Mouse (Mus musculus) intestine, embryonic 14.5 days (tissue): ENCODE results near the gene Tnf. TPM values are rescaled to one million over a fixed set of nuclear protein-coding genes. Genes with fewer than 3 reads are reported as not detected.
A peak's percentile ranks its signal among the peaks of the same experiment; 100 is the strongest.

ENCODE experiments used
- ATAC-seq: fragments of 200-750 bp; cut with Nextera tagmentation; replicated peaks from 2 replicates; pipeline ENCODE4 v1.8.0; 2017; ENCODE audit warnings: low read depth, moderate number of reproducible peaks, moderate TSS enrichment, moderate library complexity; ENCODE audit not compliant: low FRiP score, low TSS enrichment
- DNase-seq: peaks from one replicate; pipeline ENCODE4 v3.0.0-alpha.2; 2018; ENCODE audit warnings: low spot score
- H3K27ac ChIP-seq: fragments of 300-500 bp; sonication (generic); 2 replicates; pipeline ENCODE4 v1.5.1; 2014; ENCODE audit warnings: low read depth, mild to moderate bottlenecking, control low read depth
- H3K27me3 ChIP-seq: fragments of 300-500 bp; sonication (generic); replicated peaks from 2 replicates; pipeline ENCODE4 v1.6.1; 2014; ENCODE audit warnings: low read length, control low read depth; ENCODE audit not compliant: control insufficient read depth, insufficient read depth
- H3K36me3 ChIP-seq: fragments of 300-500 bp; sonication (generic); 2 replicates; pipeline ENCODE4 v1.6.1; 2014; ENCODE audit warnings: low read length, control low read depth; ENCODE audit not compliant: control insufficient read depth, insufficient read depth
- H3K4me1 ChIP-seq: fragments of 300-500 bp; sonication (generic); replicated peaks from 2 replicates; pipeline ENCODE4 v1.6.1; 2014; ENCODE audit warnings: low read length, control low read depth, mixed read lengths; ENCODE audit not compliant: control insufficient read depth, insufficient read depth
- H3K4me2 ChIP-seq: fragments of 300-500 bp; sonication (generic); 2 replicates; pipeline ENCODE4 v1.6.1; 2014; ENCODE audit warnings: low read length
- H3K4me3 ChIP-seq: fragments of 300-500 bp; sonication (generic); 2 replicates; pipeline ENCODE4 v1.5.1; 2014; ENCODE audit warnings: low read depth, low read length, control low read depth, mixed read lengths
- H3K9ac ChIP-seq: fragments of 300-500 bp; sonication (generic); 2 replicates; pipeline ENCODE4 v1.6.1; 2014; ENCODE audit warnings: mild to moderate bottlenecking, low read length
- H3K9me3 ChIP-seq: fragments of 300-500 bp; sonication (generic); 2 replicates; pipeline ENCODE4 v1.6.1; 2016; ENCODE audit warnings: low read length, control low read depth; ENCODE audit not compliant: control insufficient read depth
- WGBS: fragments of 180-500 bp; shearing (Covaris S2); extraction: QIAGEN DNeasy Blood & Tissue Kit; methylation state at CpG from one replicate; pipeline ENCODE4 v1.1.7; 2014; 5-methylcytosine and 5-hydroxymethylcytosine counted together
- polyA plus RNA-seq: library from polyadenylated mRNA; unstranded; fragments of >200 nt; fragmentation: Nextera tagmentation; extraction: Ambion mirVana; gene quantifications from 2 replicates; pipeline ENCODE4 v1.2.1, GENCODE M21; 2014

Gene Tnf
- polyA plus RNA-seq, 1 experiment from 2014 or later: 0.28 TPM

- DNase-seq (peak; percentile 98), ATAC-seq (peak; percentile 94)
- no peaks in the 10 kb centered on the region for H3K27me3 ChIP-seq
- under 1% methylated on average over 79 of the region's 89 CpGs for WGBS
- peaks cover 28% of the 10 kb centered on the region for H3K36me3 ChIP-seq
- H3K9ac ChIP-seq: peak within 1 kb of the TSS; percentile 87
- peak within 1 kb of the TSS; percentile 99 for H3K27ac ChIP-seq
- peak within 1 kb of the TSS; percentile 65 for H3K4me3 ChIP-seq
- H3K9me3 ChIP-seq: no peaks in the 10 kb centered on the region
- peaks cover 19% of the 10 kb centered on the region for H3K4me1 ChIP-seq
- H3K4me2 ChIP-seq: peak within 1 kb of the TSS; percentile 98
These were observed 37.0 kb downstream of the Tnf start, which contains the start of gene Prrc2a for GRCm38 (mm10) chr17:35164568-35165450. Gene Prrc2a (minus strand): TSS chr17:35164897.

- Histone ChIP-seq H3K4me3 (peak overlapping the region; percentile 65), H3K27me3 (no peaks in the 10 kb centered on the region), H3K9ac (peak overlapping the region; percentile 87), H3K9me3 (no peaks in the 10 kb centered on the region), H3K36me3 (peaks cover 34% of the 10 kb centered on the region), H3K4me2 (peak overlapping the region; percentile 98), H3K27ac (peak overlapping the region; percentile 85), H3K4me1 (peaks cover 19% of the 10 kb centered on the region)
- ATAC-seq (no peak), DNase-seq (peak; percentile 76)
- under 1% methylated on average over 27 of the region's 28 CpGs for WGBS
These were observed 37.6 kb downstream of the Tnf start for GRCm38 (mm10) chr17:35164218-35164567.

GRCm38 (mm10) chr17:35163326-35164081 is 38.3 kb downstream of the Tnf start:
- Histone ChIP-seq H3K4me2 (peak overlapping the region; percentile 98), H3K4me3 (peak overlapping the region; percentile 65), H3K27ac (peak overlapping the region; percentile 85), H3K9me3 (no peaks in the 10 kb centered on the region), H3K9ac (peak overlapping the region; percentile 87), H3K27me3 (no peaks in the 10 kb centered on the region), H3K36me3 (peaks cover 41% of the 10 kb centered on the region), H3K4me1 (peaks cover 19% of the 10 kb centered on the region)
- DNase-seq (no peak), ATAC-seq (no peak)
- WGBS: 13% methylated on average over 8 of the region's 8 CpGs

GRCm38 (mm10) chr17:35162730-35163129 is 39.1 kb downstream of the Tnf start:
- H3K27me3 ChIP-seq: no peaks in the 10 kb centered on the region
- DNase-seq (no peak), ATAC-seq (no peak)
- H3K36me3 ChIP-seq: peaks cover 49% of the 10 kb centered on the region
- H3K4me3 ChIP-seq: peak overlapping the region; percentile 65
- peak overlapping the region; percentile 98 for H3K4me2 ChIP-seq
- H3K9ac ChIP-seq: peak overlapping the region; percentile 87
- peaks cover 19% of the 10 kb centered on the region for H3K4me1 ChIP-seq
- H3K9me3 ChIP-seq: no peaks in the 10 kb centered on the region
- H3K27ac ChIP-seq: peak overlapping the region; percentile 5; the same call in 1 of the 2 replicates
- WGBS: 40% methylated on average over 12 of the region's 12 CpGs

- 70% methylated on average over 14 of the region's 14 CpGs for WGBS
These were observed 39.7 kb downstream of the Tnf start for GRCm38 (mm10) chr17:35162121-35162520.

GRCm38 (mm10) chr17:35161421-35161820 is 40.4 kb downstream of the Tnf start:
- no peak overlapping the region for H3K9ac ChIP-seq
- H3K4me1 ChIP-seq: peaks cover 19% of the 10 kb centered on the region
- no peak overlapping the region for H3K27ac ChIP-seq
- no peaks in the 10 kb centered on the region for H3K9me3 ChIP-seq
- DNase-seq (no peak), ATAC-seq (no peak)
- H3K36me3 ChIP-seq: peaks cover 62% of the 10 kb centered on the region
- no peak overlapping the region for H3K4me3 ChIP-seq
- no peak overlapping the region for H3K4me2 ChIP-seq
- no peaks in the 10 kb centered on the region for H3K27me3 ChIP-seq
- 84% methylated on average over 11 of the region's 11 CpGs for WGBS

More at GRCm38 (mm10) chr17:35162121-35162520, 39.7 kb downstream of the Tnf start:
- Histone ChIP-seq H3K9me3 (no peaks in the 10 kb centered on the region), H3K27ac (no peak overlapping the region), H3K4me3 (peak overlapping the region; percentile 65; the same call in 1 of the 2 replicates), H3K9ac (no peak overlapping the region; the same call in 1 of the 2 replicates), H3K4me1 (peaks cover 19% of the 10 kb centered on the region), H3K27me3 (no peaks in the 10 kb centered on the region), H3K4me2 (no peak overlapping the region; the same call in 1 of the 2 replicates), H3K36me3 (peaks cover 55% of the 10 kb centered on the region)
- no peak for DNase-seq
- no peak for ATAC-seq

- no peak overlapping the region for H3K27ac ChIP-seq
- ATAC-seq (no peak), DNase-seq (no peak)
- WGBS: 91% methylated on average over 7 of the region's 7 CpGs
- peaks cover 10% of the 10 kb centered on the region for H3K4me1 ChIP-seq
- H3K9ac ChIP-seq: no peak overlapping the region
- peaks cover 80% of the 10 kb centered on the region for H3K36me3 ChIP-seq
- H3K4me3 ChIP-seq: no peak overlapping the region
- H3K9me3 ChIP-seq: no peaks in the 10 kb centered on the region
- no peak overlapping the region for H3K4me2 ChIP-seq
- H3K27me3 ChIP-seq: no peaks in the 10 kb centered on the region
These were observed 42.2 kb downstream of the Tnf start for GRCm38 (mm10) chr17:35159638-35160037.

- H3K27me3 ChIP-seq: no peaks in the 10 kb centered on the region
- no peak for DNase-seq
- 92% methylated on average over 16 of the region's 16 CpGs for WGBS
- H3K36me3 ChIP-seq: peaks cover 86% of the 10 kb centered on the region
- H3K9me3 ChIP-seq: no peaks in the 10 kb centered on the region
- no peak overlapping the region for H3K9ac ChIP-seq
- H3K4me3 ChIP-seq: no peak overlapping the region
- ATAC-seq: no peak
- no peak overlapping the region for H3K27ac ChIP-seq
- H3K4me2 ChIP-seq: no peak overlapping the region
- H3K4me1 ChIP-seq: peaks cover 10% of the 10 kb centered on the region
These were observed 42.8 kb downstream of the Tnf start for GRCm38 (mm10) chr17:35158850-35159593.
